Mouse (Mus musculus) heart, embryonic 13.5 days (tissue): Measurements from ENCODE around the gene Tent5d. TPM values are rescaled to one million over a fixed set of nuclear protein-coding genes. Genes with fewer than 3 reads are reported as not detected.

Source experiments
- ATAC-seq: fragments of 200-750 bp; cut with Nextera tagmentation; 2 replicates; pipeline ENCODE4 v1.8.0; 2017; ENCODE audit warnings: moderate TSS enrichment; ENCODE audit not compliant: insufficient number of reproducible peaks, low FRiP score, low TSS enrichment; ENCODE audit errors: extremely low read depth
- H3K27ac ChIP-seq: fragments of 300-500 bp; sonication (generic); replicated peaks from 2 replicates; pipeline ENCODE4 v1.5.1; 2015; ENCODE audit warnings: moderate library complexity, mild to moderate bottlenecking, inconsistent platforms
- H3K27me3 ChIP-seq: fragments of 300-500 bp; sonication (generic); replicated peaks from 2 replicates; pipeline ENCODE4 v1.6.1; 2015; ENCODE audit warnings: mild to moderate bottlenecking, inconsistent platforms
- H3K36me3 ChIP-seq: fragments of 300-500 bp; sonication (generic); 2 replicates; pipeline ENCODE4 v1.6.1; 2015; ENCODE audit warnings: mild to moderate bottlenecking, inconsistent platforms
- H3K4me1 ChIP-seq: fragments of 300-500 bp; sonication (generic); 2 replicates; pipeline ENCODE4 v1.6.1; 2015; ENCODE audit warnings: inconsistent platforms
- H3K4me2 ChIP-seq: fragments of 300-500 bp; sonication (generic); 2 replicates; pipeline ENCODE4 v1.6.1; 2015; ENCODE audit warnings: inconsistent platforms, mild to moderate bottlenecking, moderate library complexity
- H3K4me3 ChIP-seq: fragments of 300-500 bp; sonication (generic); 2 replicates; pipeline ENCODE4 v1.5.1; 2015; ENCODE audit warnings: moderate library complexity, mild to moderate bottlenecking, inconsistent platforms
- H3K9ac ChIP-seq: fragments of 300-500 bp; sonication (generic); 2 replicates; pipeline ENCODE4 v1.6.1; 2015; ENCODE audit warnings: inconsistent platforms, mild to moderate bottlenecking, moderate library complexity
- H3K9me3 ChIP-seq: fragments of 300-500 bp; sonication (generic); 2 replicates; pipeline ENCODE4 v1.6.1; 2016; ENCODE audit warnings: inconsistent platforms
- WGBS: fragments of 180-500 bp; shearing (Covaris S2); methylation state at CpG from one replicate; pipeline ENCODE4 v1.1.7; 2015; ENCODE audit warnings: mixed read lengths; 5-methylcytosine and 5-hydroxymethylcytosine counted together
- polyA plus RNA-seq: library from polyadenylated mRNA; unstranded; fragments of >200 nt; fragmentation: Nextera tagmentation; extraction: Ambion mirVana; gene quantifications from 2 replicates; pipeline ENCODE4 v1.2.1, GENCODE M21; 2015

The Tent5d gene
- polyA plus RNA-seq, result 1.9 and 2.1 TPM in 2 replicates

GRCm38 (mm10) chrX:107792290-107792689 is at the start of gene Tent5d:
TSS of gene Tent5d (plus strand) at chrX:107792590.
- ATAC-seq, result no peak
- H3K4me2 ChIP-seq, result no peak within 1 kb of the TSS
- 76% methylated on average over 1 of the region's 1 CpGs for WGBS

GRCm38 (mm10) chrX:107767896-107768295 is 24.5 kb upstream of the Tent5d start:
- Histone ChIP-seq H3K9me3 (no peaks in the 10 kb centered on the region), H3K27ac (no peak overlapping the region), H3K4me3 (no peak overlapping the region), H3K27me3 (no peaks in the 10 kb centered on the region), H3K4me2 (no peak overlapping the region), H3K36me3 (no peaks in the 10 kb centered on the region), H3K9ac (no peak overlapping the region), H3K4me1 (no peaks in the 10 kb centered on the region)
- 22% methylated on average over 3 of the region's 3 CpGs for WGBS
- no peak for ATAC-seq

More at GRCm38 (mm10) chrX:107792290-107792689, at the start of gene Tent5d:
- Histone ChIP-seq H3K36me3 (no peaks in the 10 kb centered on the region), H3K9ac (no peak within 1 kb of the TSS), H3K27me3 (no peaks in the 10 kb centered on the region), H3K4me1 (no peaks in the 10 kb centered on the region), H3K9me3 (no peaks in the 10 kb centered on the region), H3K27ac (no peak within 1 kb of the TSS), H3K4me3 (no peak within 1 kb of the TSS)

GRCm38 (mm10) chrX:107790136-107790535 is 2.3 kb upstream of the Tent5d start:
- Histone ChIP-seq H3K9me3 (no peaks in the 10 kb centered on the region), H3K27ac (no peak overlapping the region), H3K9ac (no peak overlapping the region), H3K4me1 (no peaks in the 10 kb centered on the region), H3K36me3 (0 out of 2 replicates have a peak, but pooled peaks cover 7% of the 10 kb centered on the region), H3K27me3 (no peaks in the 10 kb centered on the region), H3K4me2 (no peak overlapping the region), H3K4me3 (no peak overlapping the region)
- WGBS, result 76% methylated on average over 1 of the region's 1 CpGs
- ATAC-seq, result no peak

- no peak for ATAC-seq
- H3K4me1 ChIP-seq, result no peaks in the 10 kb centered on the region
- H3K4me2 ChIP-seq, result no peak overlapping the region
- H3K27me3 ChIP-seq, result no peaks in the 10 kb centered on the region
- H3K9me3 ChIP-seq, result no peaks in the 10 kb centered on the region
- WGBS, result 20% methylated on average over 8 of the region's 8 CpGs
- H3K4me3 ChIP-seq, result no peak overlapping the region
- 0 out of 2 replicates have a peak, but pooled peaks cover 5% of the 10 kb centered on the region for H3K36me3 ChIP-seq
- no peak overlapping the region for H3K9ac ChIP-seq
- no peak overlapping the region for H3K27ac ChIP-seq
These were observed 1.5 kb upstream of the Tent5d start for GRCm38 (mm10) chrX:107790750-107791493.

DNA sequence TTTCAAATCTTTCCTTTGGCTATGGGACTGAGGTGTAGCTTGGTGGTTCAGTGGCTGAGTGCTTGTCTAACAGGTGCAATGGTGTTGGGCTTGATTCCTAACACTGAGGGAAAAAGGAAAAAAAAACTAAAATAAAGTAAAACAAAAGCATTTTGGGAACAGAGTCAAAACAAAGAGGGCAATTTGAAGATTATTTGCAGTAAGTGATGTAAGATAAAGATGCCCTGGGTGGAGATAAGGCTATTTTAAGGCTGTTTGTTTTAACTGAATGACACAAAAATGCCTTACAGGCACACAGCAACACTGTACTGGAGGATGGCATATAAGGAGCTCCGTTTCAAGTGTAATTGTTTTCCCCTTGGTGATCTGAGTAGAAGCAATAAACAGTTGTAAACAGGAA is 3.4 kb downstream of the Tent5d start:
- H3K27me3 ChIP-seq, result no peaks in the 10 kb centered on the region
- H3K4me1 ChIP-seq, result no peaks in the 10 kb centered on the region
- H3K9ac ChIP-seq, result no peak overlapping the region
- WGBS, result 52% methylated on average over 1 of the region's 1 CpGs
- no peak overlapping the region for H3K4me3 ChIP-seq
- no peak overlapping the region for H3K4me2 ChIP-seq
- no peak overlapping the region for H3K27ac ChIP-seq
- H3K36me3 ChIP-seq, result no peaks in the 10 kb centered on the region
- no peaks in the 10 kb centered on the region for H3K9me3 ChIP-seq
- no peak for ATAC-seq

DNA sequence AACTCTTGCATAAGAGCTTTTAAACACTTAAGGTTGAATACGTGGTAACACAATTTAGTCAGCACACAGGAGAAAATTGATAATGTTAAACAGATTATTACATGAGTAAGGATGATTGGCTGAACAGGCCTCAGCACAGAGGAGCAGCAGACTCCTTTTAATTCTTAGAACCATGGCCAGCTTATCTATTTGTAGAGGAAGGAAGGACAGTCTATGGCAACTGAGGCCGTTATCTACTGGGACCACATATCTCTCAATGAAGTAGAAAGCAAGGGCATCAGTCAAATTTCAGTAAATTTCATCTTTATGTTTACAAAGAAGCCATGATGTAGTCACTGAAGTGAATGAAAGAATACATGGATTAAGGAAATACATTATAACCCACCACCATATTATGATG is 4.5 kb downstream of the Tent5d start:
- 59% methylated on average over 2 of the region's 2 CpGs for WGBS
- no peak for ATAC-seq
- H3K4me1 ChIP-seq, result no peaks in the 10 kb centered on the region
- no peak overlapping the region for H3K9ac ChIP-seq
- H3K27ac ChIP-seq, result no peak overlapping the region
- no peaks in the 10 kb centered on the region for H3K36me3 ChIP-seq
- H3K9me3 ChIP-seq, result no peaks in the 10 kb centered on the region
- H3K4me3 ChIP-seq, result no peak overlapping the region
- no peak overlapping the region for H3K4me2 ChIP-seq
- no peaks in the 10 kb centered on the region for H3K27me3 ChIP-seq

- Histone ChIP-seq H3K4me1 (0 out of 2 replicates have a peak, but pooled peaks cover 2% of the 10 kb centered on the region), H3K9ac (no peak overlapping the region), H3K27me3 (no peaks in the 10 kb centered on the region), H3K36me3 (peaks cover 3% of the 10 kb centered on the region; the same call in 1 of the 2 replicates), H3K9me3 (no peaks in the 10 kb centered on the region), H3K4me3 (no peak overlapping the region), H3K4me2 (no peak overlapping the region), H3K27ac (no peak overlapping the region)
- ATAC-seq, result no peak
These were observed 19.7 kb downstream of the Tent5d start for GRCm38 (mm10) chrX:107812120-107812519.

- 17% methylated on average over 32 of the region's 32 CpGs for WGBS
- peak; percentile 76; the same call in 1 of the 2 replicates for ATAC-seq
- H3K9me3 ChIP-seq, result no peaks in the 10 kb centered on the region
These were observed 23.3 kb downstream of the Tent5d start for GRCm38 (mm10) chrX:107815502-107816217.

DNA sequence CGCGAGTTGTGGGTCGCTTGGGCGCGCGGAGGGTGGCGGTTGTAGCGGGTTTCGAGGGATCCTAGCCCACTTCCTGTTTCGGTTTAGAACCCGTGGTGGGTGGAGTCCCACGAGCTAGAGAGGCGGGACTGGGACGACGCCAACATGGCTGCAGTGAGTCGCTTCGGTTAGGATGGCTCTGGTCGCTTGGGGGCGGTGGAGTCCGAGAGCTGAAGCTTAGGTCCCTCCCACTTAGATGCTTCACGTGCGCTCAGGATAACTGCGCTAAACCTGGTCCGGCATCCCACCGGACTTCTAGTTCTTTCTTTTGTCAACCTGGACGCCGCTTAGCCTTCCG is 23.8 kb downstream of the Tent5d start, which contains the start of gene 2610002M06Rik:
TSS of gene 2610002M06Rik (minus strand) at position 117 of the 337 bp plus-strand sequence.
- H3K4me2 ChIP-seq, result peak within 1 kb of the TSS; percentile 66
- 12% methylated on average over 27 of the region's 28 CpGs for WGBS
- peak within 1 kb of the TSS; percentile 85 for H3K9ac ChIP-seq
- ATAC-seq, result peak; percentile 85
- no peaks in the 10 kb centered on the region for H3K36me3 ChIP-seq
- no peaks in the 10 kb centered on the region for H3K9me3 ChIP-seq
- peak within 1 kb of the TSS; percentile 65 for H3K4me3 ChIP-seq
- peak within 1 kb of the TSS; percentile 83 for H3K27ac ChIP-seq
- H3K4me1 ChIP-seq, result 0 out of 2 replicates have a peak, but pooled peaks cover 2% of the 10 kb centered on the region
- H3K27me3 ChIP-seq, result no peaks in the 10 kb centered on the region

More at GRCm38 (mm10) chrX:107815502-107816217, 23.3 kb downstream of the Tent5d start:
- H3K36me3 ChIP-seq, result no peaks in the 10 kb centered on the region
- no peaks in the 10 kb centered on the region for H3K27me3 ChIP-seq
- H3K4me3 ChIP-seq, result peak overlapping the region; percentile 65
- peak overlapping the region; percentile 85 for H3K9ac ChIP-seq
- peak overlapping the region; percentile 83 for H3K27ac ChIP-seq
- H3K4me1 ChIP-seq, result 0 out of 2 replicates have a peak, but pooled peaks cover 2% of the 10 kb centered on the region
- H3K4me2 ChIP-seq, result peak overlapping the region; percentile 66

DNA sequence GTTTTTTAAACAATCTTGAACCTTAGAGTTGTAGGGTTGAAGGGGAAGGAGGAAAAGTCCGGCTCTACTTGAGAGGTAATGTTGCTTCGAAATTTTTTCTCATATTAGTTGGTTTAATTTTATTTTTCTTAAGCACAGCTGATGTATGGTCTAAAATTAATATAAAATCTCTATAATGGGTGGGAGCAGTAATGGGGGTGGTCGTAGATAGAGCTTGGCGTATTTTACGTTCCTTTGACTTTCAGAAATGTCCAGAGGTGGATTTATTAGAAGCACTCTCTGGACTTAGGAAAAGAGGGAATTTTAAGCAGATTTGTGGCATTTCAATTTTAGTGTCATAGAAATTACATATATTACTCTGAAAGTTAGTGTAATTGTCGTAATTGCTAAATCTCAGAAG is 24.3 kb downstream of the Tent5d start:
- ATAC-seq, result no peak
- peak overlapping the region; percentile 56; the same call in 1 of the 2 replicates for H3K9ac ChIP-seq
- 81% methylated on average over 6 of the region's 6 CpGs for WGBS
- H3K36me3 ChIP-seq, result no peaks in the 10 kb centered on the region
- no peaks in the 10 kb centered on the region for H3K27me3 ChIP-seq
- H3K4me1 ChIP-seq, result 0 out of 2 replicates have a peak, but pooled peaks cover 2% of the 10 kb centered on the region
- H3K27ac ChIP-seq, result no peak overlapping the region
- H3K4me3 ChIP-seq, result peak overlapping the region; percentile 65
- H3K9me3 ChIP-seq, result no peaks in the 10 kb centered on the region
- peak overlapping the region; percentile 66 for H3K4me2 ChIP-seq

GRCm38 (mm10) chrX:107858165-107858564 is 65.8 kb downstream of the Tent5d start:
- no peak for ATAC-seq
- WGBS, result 20% methylated on average over 4 of the region's 4 CpGs
- Histone ChIP-seq H3K27me3 (no peaks in the 10 kb centered on the region), H3K4me1 (no peaks in the 10 kb centered on the region), H3K36me3 (no peaks in the 10 kb centered on the region), H3K9me3 (no peaks in the 10 kb centered on the region), H3K27ac (no peak overlapping the region), H3K4me3 (no peak overlapping the region), H3K9ac (no peak overlapping the region), H3K4me2 (no peak overlapping the region)
